Mouse (Mus musculus) lung, postnatal 0 days (tissue): ENCODE measurements at regions not wholly inside any gene's neighbourhood (a gene's known extent, or its start where the extent isn't known, plus 50 kb on each side); places are given as distances from the start of the nearest gene placed in this dataset.

Source experiments
- ATAC-seq: fragments of 200-750 bp; cut with Nextera tagmentation; 2 replicates; pipeline ENCODE4 v1.8.0; 2017; ENCODE audit warnings: moderate library complexity
- DNase-seq: peaks from one replicate; pipeline ENCODE4 v3.0.0-alpha.2; 2016; ENCODE audit warnings: low spot score
- H3K27ac ChIP-seq: fragments of 300-500 bp; sonication (generic); 2 replicates; pipeline ENCODE4 v1.5.1; 2014; ENCODE audit warnings: antibody characterized with exemption, mild to moderate bottlenecking, low read length, mixed read lengths
- H3K27me3 ChIP-seq: fragments of 300-500 bp; sonication (generic); replicated peaks from 2 replicates; pipeline ENCODE4 v1.6.1; 2014; ENCODE audit warnings: low read length, mixed read lengths; ENCODE audit not compliant: insufficient read depth
- H3K36me3 ChIP-seq: fragments of 300-500 bp; sonication (generic); 2 replicates; pipeline ENCODE4 v1.6.1; 2014; ENCODE audit warnings: low read length, mixed read lengths; ENCODE audit not compliant: insufficient read depth
- H3K4me1 ChIP-seq: fragments of 300-500 bp; sonication (generic); 2 replicates; pipeline ENCODE4 v1.6.1; 2014; ENCODE audit warnings: antibody characterized with exemption, low read depth, low read length, mixed read lengths; ENCODE audit not compliant: insufficient read depth
- H3K4me2 ChIP-seq: fragments of 300-500 bp; sonication (generic); replicated peaks from 2 replicates; pipeline ENCODE4 v1.6.1; 2014; ENCODE audit warnings: low read depth, mild to moderate bottlenecking, low read length, moderate library complexity, mixed read lengths
- H3K4me3 ChIP-seq: fragments of 300-500 bp; sonication (generic); 2 replicates; pipeline ENCODE4 v1.5.1; 2014; ENCODE audit warnings: low read depth, low read length
- H3K9ac ChIP-seq: fragments of 300-500 bp; sonication (generic); replicated peaks from 2 replicates; pipeline ENCODE4 v1.6.1; 2014; ENCODE audit warnings: low read depth, mild to moderate bottlenecking
- H3K9me3 ChIP-seq: fragments of 300-500 bp; sonication (generic); 2 replicates; pipeline ENCODE4 v1.6.1; 2016; ENCODE audit warnings: low read length, mixed read lengths
- CTCF ChIP-seq: IDR thresholded peaks from 2 replicates; pipeline ENCODE4 v1.5.1; 2016; ENCODE audit warnings: antibody characterized with exemption, mild to moderate bottlenecking
- EP300 ChIP-seq: IDR thresholded peaks from 2 replicates; pipeline ENCODE4 v1.6.1; 2016; ENCODE audit warnings: antibody characterized with exemption, mild to moderate bottlenecking, control low read depth
- WGBS: fragments of 180-500 bp; shearing (Covaris S2); extraction: QIAGEN DNeasy Blood & Tissue Kit; methylation state at CpG from one replicate; pipeline ENCODE4 v1.1.7; 2014; 5-methylcytosine and 5-hydroxymethylcytosine counted together

GRCm38 (mm10) chr1:193543284-193543683 lies 173.2 kb upstream of the Camk1g start:
- no peak for DNase-seq
- no peak overlapping the region for H3K27ac ChIP-seq
- 63% methylated on average over 4 of the region's 4 CpGs for WGBS
- no peaks in the 10 kb centered on the region for H3K36me3 ChIP-seq
- H3K9me3 ChIP-seq, result no peaks in the 10 kb centered on the region
- no peak for TF ChIP-seq CTCF
- no peak for TF ChIP-seq EP300
- H3K4me3 ChIP-seq, result no peak overlapping the region
- no peak for ATAC-seq
- no peaks in the 10 kb centered on the region for H3K27me3 ChIP-seq
- no peak overlapping the region for H3K4me2 ChIP-seq
- H3K4me1 ChIP-seq, result no peaks in the 10 kb centered on the region
- no peak overlapping the region for H3K9ac ChIP-seq

DNA sequence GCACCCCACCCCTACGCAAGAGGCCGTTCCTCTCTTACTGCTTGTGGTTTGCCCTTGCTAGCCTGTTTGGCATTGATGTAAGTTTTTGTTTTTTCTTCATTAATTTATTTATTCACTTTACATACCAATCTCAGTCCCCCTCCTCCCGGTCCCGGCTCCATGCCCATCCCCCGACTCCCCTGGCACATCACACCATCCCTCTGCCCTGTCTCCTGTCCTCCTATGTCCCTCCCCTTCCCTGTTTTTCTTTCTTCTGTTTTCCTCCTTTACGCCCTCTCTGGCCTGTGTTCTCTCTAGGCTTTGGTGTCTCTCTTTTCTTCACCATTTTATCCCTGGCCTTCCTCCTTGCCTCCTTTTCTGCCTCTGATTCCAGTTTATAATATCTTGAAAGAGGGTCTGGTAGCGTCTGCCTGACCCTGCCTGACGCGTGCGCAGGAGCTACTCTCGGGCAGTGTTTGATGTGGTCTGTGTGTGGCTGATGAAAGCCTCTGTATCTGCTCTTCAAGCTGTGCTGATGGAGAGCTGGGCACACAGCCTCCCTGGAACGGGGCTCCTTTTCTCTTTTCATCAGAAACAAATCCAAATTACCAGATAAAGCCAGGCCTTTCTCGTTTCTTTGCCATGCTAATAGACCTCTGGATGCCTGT lies 172.0 kb upstream of the Camk1g start:
- ATAC-seq, result no peak
- no peaks in the 10 kb centered on the region for H3K36me3 ChIP-seq
- DNase-seq, result no peak
- TF ChIP-seq CTCF, result no peak
- no peak for TF ChIP-seq EP300
- H3K9me3 ChIP-seq, result no peaks in the 10 kb centered on the region
- H3K9ac ChIP-seq, result no peak overlapping the region
- WGBS, result 30% methylated on average over 13 of the region's 13 CpGs
- H3K27ac ChIP-seq, result no peak overlapping the region
- no peaks in the 10 kb centered on the region for H3K4me1 ChIP-seq
- no peak overlapping the region for H3K4me2 ChIP-seq
- H3K4me3 ChIP-seq, result no peak overlapping the region
- H3K27me3 ChIP-seq, result no peaks in the 10 kb centered on the region

DNA sequence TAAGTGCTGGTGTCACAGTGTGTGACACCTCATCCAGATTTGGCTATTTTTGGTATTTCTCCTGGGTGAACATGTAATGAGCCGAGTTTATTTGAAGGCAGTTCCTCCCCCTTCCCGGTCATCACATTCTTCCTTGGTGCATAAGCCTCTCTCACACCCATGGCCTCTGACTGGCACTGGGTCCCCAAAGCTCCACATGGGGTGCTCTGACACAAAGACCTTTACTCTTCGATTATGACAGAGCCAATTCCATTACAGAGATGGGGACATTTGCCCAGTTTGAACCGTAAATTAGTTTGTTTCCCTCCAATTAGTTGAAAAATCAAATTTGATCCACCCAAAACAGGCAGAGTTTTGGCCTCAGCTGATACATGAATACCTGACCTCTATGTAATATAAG lies 171.2 kb upstream of the Camk1g start:
- TF ChIP-seq CTCF (no peak), EP300 (no peak)
- no peaks in the 10 kb centered on the region for H3K36me3 ChIP-seq
- H3K4me2 ChIP-seq, result no peak overlapping the region
- WGBS, result 76% methylated on average over 4 of the region's 4 CpGs
- H3K9ac ChIP-seq, result no peak overlapping the region
- H3K27me3 ChIP-seq, result no peaks in the 10 kb centered on the region
- DNase-seq (no peak), ATAC-seq (no peak)
- H3K27ac ChIP-seq, result no peak overlapping the region
- H3K9me3 ChIP-seq, result no peaks in the 10 kb centered on the region
- H3K4me1 ChIP-seq, result no peaks in the 10 kb centered on the region
- H3K4me3 ChIP-seq, result no peak overlapping the region

GRCm38 (mm10) chr1:193540486-193540885 lies 170.4 kb upstream of the Camk1g start:
- no peak overlapping the region for H3K27ac ChIP-seq
- WGBS, result 76% methylated on average over 5 of the region's 5 CpGs
- no peaks in the 10 kb centered on the region for H3K36me3 ChIP-seq
- DNase-seq (no peak), ATAC-seq (no peak)
- no peak for TF ChIP-seq EP300
- no peak for TF ChIP-seq CTCF
- H3K4me3 ChIP-seq, result no peak overlapping the region
- no peaks in the 10 kb centered on the region for H3K9me3 ChIP-seq
- no peaks in the 10 kb centered on the region for H3K4me1 ChIP-seq
- H3K4me2 ChIP-seq, result no peak overlapping the region
- H3K27me3 ChIP-seq, result no peaks in the 10 kb centered on the region
- H3K9ac ChIP-seq, result no peak overlapping the region

DNA sequence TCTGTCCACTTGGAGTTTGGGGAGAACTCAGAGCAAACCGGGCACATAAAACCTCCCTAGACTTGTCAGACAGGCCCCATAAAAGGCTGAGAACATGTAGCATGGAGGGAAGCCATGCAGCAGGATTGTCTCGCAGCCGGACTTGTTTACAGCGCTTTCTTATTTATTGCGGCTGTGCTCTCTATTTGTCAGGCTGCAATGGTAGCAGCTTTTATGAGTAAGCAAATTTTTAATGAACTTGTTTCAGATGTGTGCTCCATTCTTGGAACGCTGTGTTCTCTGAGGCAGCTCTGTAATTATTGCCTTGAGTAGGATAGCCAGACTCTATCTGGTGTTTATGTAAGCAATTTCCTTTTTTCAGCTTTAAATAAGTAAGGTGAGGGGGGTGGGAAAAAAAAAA lies 169.2 kb upstream of the Camk1g start:
- no peaks in the 10 kb centered on the region for H3K36me3 ChIP-seq
- H3K4me1 ChIP-seq, result no peaks in the 10 kb centered on the region
- H3K9ac ChIP-seq, result no peak overlapping the region
- peak; percentile 66 for DNase-seq
- no peak overlapping the region for H3K4me3 ChIP-seq
- WGBS, result 54% methylated on average over 6 of the region's 6 CpGs
- no peaks in the 10 kb centered on the region for H3K27me3 ChIP-seq
- H3K9me3 ChIP-seq, result no peaks in the 10 kb centered on the region
- peak; percentile 59 for ATAC-seq
- no peak overlapping the region for H3K4me2 ChIP-seq
- 0 out of 2 replicates have a peak overlapping the region, but pooled peaks have one; percentile 27 for H3K27ac ChIP-seq
- TF ChIP-seq EP300, result no peak
- no peak for TF ChIP-seq CTCF

- H3K27me3 ChIP-seq, result no peaks in the 10 kb centered on the region
- no peaks in the 10 kb centered on the region for H3K9me3 ChIP-seq
- H3K27ac ChIP-seq, result no peak overlapping the region
- H3K4me2 ChIP-seq, result no peak overlapping the region
- no peaks in the 10 kb centered on the region for H3K36me3 ChIP-seq
- ATAC-seq, result no peak
- H3K4me3 ChIP-seq, result no peak overlapping the region
- peak; percentile 35 for DNase-seq
- WGBS, result 65% methylated on average over 2 of the region's 2 CpGs
- no peak overlapping the region for H3K9ac ChIP-seq
- H3K4me1 ChIP-seq, result no peaks in the 10 kb centered on the region
- TF ChIP-seq CTCF, result no peak
- no peak for TF ChIP-seq EP300
Observed at GRCm38 (mm10) chr1:193538425-193538824, 168.3 kb upstream of the Camk1g start.

GRCm38 (mm10) chr1:193537616-193538015 lies 167.5 kb upstream of the Camk1g start:
- no peak for TF ChIP-seq CTCF
- DNase-seq, result no peak
- Histone ChIP-seq H3K27me3 (no peaks in the 10 kb centered on the region), H3K9me3 (no peaks in the 10 kb centered on the region), H3K27ac (no peak overlapping the region), H3K4me1 (no peaks in the 10 kb centered on the region), H3K36me3 (no peaks in the 10 kb centered on the region), H3K4me2 (no peak overlapping the region), H3K4me3 (no peak overlapping the region), H3K9ac (no peak overlapping the region)
- no peak for ATAC-seq
- 87% methylated on average over 5 of the region's 5 CpGs for WGBS
